Mouse (Mus musculus) olfactory bulb, adult 2 months (tissue): ENCODE measurements around the gene Lsm12.

ENCODE experiments used
- CTCF ChIP-seq: fragments of 200-500 bp; IDR thresholded peaks from 2 replicates; pipeline ENCODE4 v1.5.1; 2012; ENCODE audit warnings: low read depth, mild to moderate bottlenecking, low read length, moderate library complexity; ENCODE audit not compliant: insufficient read depth
- POLR2A ChIP-seq: fragments of 200-500 bp; IDR thresholded peaks from 2 replicates; pipeline ENCODE4 v1.6.1; 2012; ENCODE audit warnings: mild to moderate bottlenecking, low read depth, low read length, moderate library complexity; ENCODE audit not compliant: insufficient read depth

- TF ChIP-seq CTCF: no peak
- TF ChIP-seq POLR2A: no peak
These were observed 44.6 kb downstream of the Lsm12 start for GRCm38 (mm10) chr11:102140508-102140907.
